Mouse (Mus musculus): ENCODE measurements around the gene Gm45062.

GRCm38 (mm10) chr6:8394044-8394443 is 134.8 kb downstream of the Gm45062 start:
- TF ChIP-seq TAL1 (IDR thresholded peaks at IDR 0.05; ENCODE audit: low read length) = no peak
- no peak for TF ChIP-seq GATA1 (IDR thresholded peaks at IDR 0.05; ENCODE audit: low read length)

Measured in erythroblast, embryonic 14.5 days (primary cell).